Mouse (Mus musculus): ENCODE data around the gene Tex21. TPM values are rescaled to one million over a fixed set of nuclear protein-coding genes. Genes with fewer than 3 reads are reported as not detected.
"Not testable (repeated sequence)": the region's sequence is repeated elsewhere in the genome, so short reads cannot be mapped to it uniquely, and the experiment has no call there.

Tex21 gene
- polyA plus RNA-seq, 1 experiment from 2014 or later, result not detected

GRCm38 (mm10) chr12:76239839-76240571 lies 6.5 kb downstream of the Tex21 start:
- no peak overlapping the region for H3K27ac ChIP-seq (replicated peaks; ENCODE audit: low read depth, low read length)
- no peak overlapping the region for H3K4me2 ChIP-seq (ENCODE audit: low read depth, severe bottlenecking)
- WGBS, result 59% methylated on average over 7 of the region's 7 CpGs
- DNase-seq (ENCODE audit: low spot score) (no peak), ATAC-seq (ENCODE audit: insufficient number of reproducible peaks, low FRiP score, low TSS enrichment, low read depth) (no peak)
- no peaks in the 10 kb centered on the region for H3K9me3 ChIP-seq (ENCODE audit: control insufficient read depth, low read length)
- H3K27me3 ChIP-seq (ENCODE audit: control insufficient read depth, insufficient read depth, low read length), result no peaks in the 10 kb centered on the region
- H3K4me3 ChIP-seq (ENCODE audit: low read depth, low read length), result no peak overlapping the region
- H3K4me1 ChIP-seq (ENCODE audit: control insufficient read depth, insufficient read depth, low read length), result no peaks in the 10 kb centered on the region
- no peak overlapping the region for H3K9ac ChIP-seq (ENCODE audit: low read length)
- no peaks in the 10 kb centered on the region for H3K36me3 ChIP-seq (ENCODE audit: control insufficient read depth, insufficient read depth, low read length)

GRCm38 (mm10) chr12:76239145-76239838 lies 7.3 kb downstream of the Tex21 start:
- Histone ChIP-seq H3K4me1 (ENCODE audit: control insufficient read depth, insufficient read depth, low read length) (no peaks in the 10 kb centered on the region), H3K9ac (ENCODE audit: low read length) (no peak overlapping the region), H3K36me3 (ENCODE audit: control insufficient read depth, insufficient read depth, low read length) (no peaks in the 10 kb centered on the region), H3K4me3 (ENCODE audit: low read depth, low read length) (no peak overlapping the region), H3K4me2 (ENCODE audit: low read depth, severe bottlenecking) (no peak overlapping the region), H3K9me3 (ENCODE audit: control insufficient read depth, low read length) (no peaks in the 10 kb centered on the region), H3K27me3 (ENCODE audit: control insufficient read depth, insufficient read depth, low read length) (no peaks in the 10 kb centered on the region), H3K27ac (replicated peaks; ENCODE audit: low read depth, low read length) (no peak overlapping the region)
- WGBS, result 72% methylated on average over 10 of the region's 10 CpGs
- ATAC-seq (ENCODE audit: insufficient number of reproducible peaks, low FRiP score, low TSS enrichment, low read depth), result no peak
- no peak for DNase-seq (ENCODE audit: low spot score)

DNA sequence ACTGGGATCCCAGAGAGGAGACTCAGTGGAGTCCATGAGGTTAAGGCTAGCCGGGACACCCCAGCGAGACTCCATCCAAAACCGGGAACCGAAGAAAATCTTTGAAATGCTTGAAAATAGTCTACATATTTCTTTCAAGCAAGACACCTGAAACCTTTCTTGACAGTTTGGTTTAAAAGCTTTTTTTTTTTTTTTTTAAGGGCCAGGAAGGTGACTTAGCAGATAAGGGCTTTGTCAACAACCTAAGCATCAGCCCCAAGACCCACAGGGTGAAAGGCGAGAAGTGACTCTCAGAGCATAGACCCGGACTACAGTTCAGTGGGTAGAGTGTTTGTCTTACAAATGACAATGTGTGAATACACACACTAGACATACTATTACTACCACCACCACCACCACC lies 11.3 kb downstream of the Tex21 start:
- Histone ChIP-seq H3K27me3 (ENCODE audit: control insufficient read depth, insufficient read depth, low read length) (no peaks in the 10 kb centered on the region), H3K4me3 (ENCODE audit: low read depth, low read length) (no peak overlapping the region), H3K27ac (replicated peaks; ENCODE audit: low read depth, low read length) (no peak overlapping the region), H3K4me2 (ENCODE audit: low read depth, severe bottlenecking) (no peak overlapping the region), H3K4me1 (ENCODE audit: control insufficient read depth, insufficient read depth, low read length) (no peaks in the 10 kb centered on the region), H3K36me3 (ENCODE audit: control insufficient read depth, insufficient read depth, low read length) (no peaks in the 10 kb centered on the region), H3K9me3 (ENCODE audit: control insufficient read depth, low read length) (no peaks in the 10 kb centered on the region), H3K9ac (ENCODE audit: low read length) (no peak overlapping the region)
- no peak for DNase-seq (ENCODE audit: low spot score)
- ATAC-seq (ENCODE audit: insufficient number of reproducible peaks, low FRiP score, low TSS enrichment, low read depth), result no peak
- WGBS, result 89% methylated on average over 6 of the region's 6 CpGs

DNA sequence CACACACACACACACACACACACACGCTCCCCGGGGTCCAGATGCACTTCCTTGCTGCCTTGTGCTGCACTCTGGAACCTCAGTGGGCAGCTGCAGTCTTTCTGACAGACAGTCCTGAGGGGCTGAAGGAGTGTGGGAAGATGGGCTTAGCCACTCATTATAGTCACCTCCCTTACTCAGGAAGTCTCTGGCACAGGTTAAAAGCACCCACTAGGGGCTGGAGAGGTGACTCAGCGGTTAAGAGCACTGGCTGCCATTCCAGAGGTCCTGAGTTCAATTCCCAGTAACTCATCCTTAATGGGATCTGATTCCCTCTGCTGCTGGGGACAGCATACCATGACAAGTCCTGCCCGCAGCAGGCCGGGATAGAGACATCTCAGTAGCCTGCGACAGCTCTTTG lies 15.9 kb downstream of the Tex21 start:
- WGBS, result 81% methylated on average over 6 of the region's 6 CpGs

GRCm38 (mm10) chr12:76222104-76222503 lies 24.4 kb downstream of the Tex21 start:
- WGBS, result 72% methylated on average over 2 of the region's 8 CpGs
- not testable (repeated sequence) for H3K4me2 ChIP-seq (ENCODE audit: low read depth, severe bottlenecking); H3K9me3 ChIP-seq (ENCODE audit: control insufficient read depth, low read length); ATAC-seq (ENCODE audit: insufficient number of reproducible peaks, low FRiP score, low TSS enrichment, low read depth); H3K4me3 ChIP-seq (ENCODE audit: low read depth, low read length); H3K36me3 ChIP-seq (ENCODE audit: control insufficient read depth, insufficient read depth, low read length); H3K27ac ChIP-seq (replicated peaks; ENCODE audit: low read depth, low read length); H3K9ac ChIP-seq (ENCODE audit: low read length); H3K27me3 ChIP-seq (ENCODE audit: control insufficient read depth, insufficient read depth, low read length); DNase-seq (ENCODE audit: low spot score); H3K4me1 ChIP-seq (ENCODE audit: control insufficient read depth, insufficient read depth, low read length)

More for the DNA sequence above, 15.9 kb downstream of the Tex21 start:
- ATAC-seq (ENCODE audit: insufficient number of reproducible peaks, low FRiP score, low TSS enrichment, low read depth) (no peak), DNase-seq (ENCODE audit: low spot score) (no peak)
- Histone ChIP-seq H3K36me3 (ENCODE audit: control insufficient read depth, insufficient read depth, low read length) (no peaks in the 10 kb centered on the region), H3K4me3 (ENCODE audit: low read depth, low read length) (no peak overlapping the region), H3K9ac (ENCODE audit: low read length) (no peak overlapping the region), H3K9me3 (ENCODE audit: control insufficient read depth, low read length) (no peaks in the 10 kb centered on the region), H3K27me3 (ENCODE audit: control insufficient read depth, insufficient read depth, low read length) (no peaks in the 10 kb centered on the region), H3K4me1 (ENCODE audit: control insufficient read depth, insufficient read depth, low read length) (no peaks in the 10 kb centered on the region), H3K4me2 (ENCODE audit: low read depth, severe bottlenecking) (no peak overlapping the region), H3K27ac (replicated peaks; ENCODE audit: low read depth, low read length) (no peak overlapping the region)

GRCm38 (mm10) chr12:76216716-76217115 lies 29.8 kb downstream of the Tex21 start:
- no peak for DNase-seq (ENCODE audit: low spot score)
- ATAC-seq (ENCODE audit: insufficient number of reproducible peaks, low FRiP score, low TSS enrichment, low read depth), result no peak
- Histone ChIP-seq H3K9me3 (ENCODE audit: control insufficient read depth, low read length) (no peaks in the 10 kb centered on the region), H3K27ac (replicated peaks; ENCODE audit: low read depth, low read length) (no peak overlapping the region), H3K4me2 (ENCODE audit: low read depth, severe bottlenecking) (no peak overlapping the region), H3K4me3 (ENCODE audit: low read depth, low read length) (no peak overlapping the region), H3K36me3 (ENCODE audit: control insufficient read depth, insufficient read depth, low read length) (no peaks in the 10 kb centered on the region), H3K9ac (ENCODE audit: low read length) (no peak overlapping the region), H3K27me3 (ENCODE audit: control insufficient read depth, insufficient read depth, low read length) (no peaks in the 10 kb centered on the region), H3K4me1 (ENCODE audit: control insufficient read depth, insufficient read depth, low read length) (no peaks in the 10 kb centered on the region)
- WGBS, result 71% methylated on average over 11 of the region's 11 CpGs

- Histone ChIP-seq H3K27ac (replicated peaks; ENCODE audit: low read depth, low read length) (no peak overlapping the region), H3K4me3 (ENCODE audit: low read depth, low read length) (no peak overlapping the region), H3K9me3 (ENCODE audit: control insufficient read depth, low read length) (no peaks in the 10 kb centered on the region), H3K36me3 (ENCODE audit: control insufficient read depth, insufficient read depth, low read length) (no peaks in the 10 kb centered on the region), H3K4me1 (ENCODE audit: control insufficient read depth, insufficient read depth, low read length) (no peaks in the 10 kb centered on the region), H3K4me2 (ENCODE audit: low read depth, severe bottlenecking) (no peak overlapping the region), H3K9ac (ENCODE audit: low read length) (no peak overlapping the region), H3K27me3 (ENCODE audit: control insufficient read depth, insufficient read depth, low read length) (no peaks in the 10 kb centered on the region)
- DNase-seq (ENCODE audit: low spot score) (no peak), ATAC-seq (ENCODE audit: insufficient number of reproducible peaks, low FRiP score, low TSS enrichment, low read depth) (no peak)
- 28% methylated on average over 5 of the region's 5 CpGs for WGBS
Measured at GRCm38 (mm10) chr12:76215121-76215520, 31.4 kb downstream of the Tex21 start.

DNA sequence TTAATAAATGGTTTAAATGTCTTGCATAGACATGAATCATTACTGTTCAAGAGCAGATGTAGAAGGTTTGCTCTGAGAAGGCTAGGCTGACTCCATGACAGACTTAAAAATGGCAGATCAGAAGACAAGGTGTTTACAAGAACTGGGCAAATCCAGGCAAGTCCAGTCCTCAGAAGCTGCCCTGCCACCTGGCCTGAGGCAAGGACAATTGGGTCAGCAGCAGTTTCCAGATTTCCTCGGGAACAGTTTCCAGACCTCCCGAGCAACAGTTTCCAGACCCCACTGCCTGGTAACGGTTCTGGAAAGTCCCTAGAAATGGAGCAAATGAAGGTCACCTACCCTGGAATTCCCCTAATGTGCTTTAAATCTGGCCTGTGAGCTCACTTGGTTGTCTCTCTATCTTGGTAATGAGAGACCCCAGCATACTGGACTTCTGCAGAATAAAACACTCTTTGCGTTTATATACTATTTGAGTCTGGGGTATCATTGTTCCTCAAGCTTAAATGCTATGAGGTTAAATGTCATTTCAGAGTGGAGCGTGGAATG lies 37.0 kb downstream of the Tex21 start:
- Histone ChIP-seq H3K9me3 (ENCODE audit: control insufficient read depth, low read length) (no peaks in the 10 kb centered on the region), H3K4me1 (ENCODE audit: control insufficient read depth, insufficient read depth, low read length) (no peaks in the 10 kb centered on the region), H3K4me2 (ENCODE audit: low read depth, severe bottlenecking) (no peak overlapping the region), H3K9ac (ENCODE audit: low read length) (no peak overlapping the region), H3K27ac (replicated peaks; ENCODE audit: low read depth, low read length) (no peak overlapping the region), H3K4me3 (ENCODE audit: low read depth, low read length) (no peak overlapping the region), H3K27me3 (ENCODE audit: control insufficient read depth, insufficient read depth, low read length) (no peaks in the 10 kb centered on the region), H3K36me3 (ENCODE audit: control insufficient read depth, insufficient read depth, low read length) (no peaks in the 10 kb centered on the region)
- DNase-seq (ENCODE audit: low spot score), result no peak
- ATAC-seq (ENCODE audit: insufficient number of reproducible peaks, low FRiP score, low TSS enrichment, low read depth), result no peak
- 90% methylated on average over 5 of the region's 5 CpGs for WGBS

Data from limb, embryonic 11.5 days (tissue).